Mouse (Mus musculus): ENCODE results near the gene Psg16. TPM values are rescaled to one million over a fixed set of nuclear protein-coding genes. Genes with fewer than 3 reads are reported as not detected.
"Not testable (repeated sequence)": the region's sequence is repeated elsewhere in the genome, so short reads cannot be mapped to it uniquely, and the experiment has no call there.

Psg16 gene
- polyA plus RNA-seq, 1 experiment from 2014 or later = 0.28 TPM

DNA sequence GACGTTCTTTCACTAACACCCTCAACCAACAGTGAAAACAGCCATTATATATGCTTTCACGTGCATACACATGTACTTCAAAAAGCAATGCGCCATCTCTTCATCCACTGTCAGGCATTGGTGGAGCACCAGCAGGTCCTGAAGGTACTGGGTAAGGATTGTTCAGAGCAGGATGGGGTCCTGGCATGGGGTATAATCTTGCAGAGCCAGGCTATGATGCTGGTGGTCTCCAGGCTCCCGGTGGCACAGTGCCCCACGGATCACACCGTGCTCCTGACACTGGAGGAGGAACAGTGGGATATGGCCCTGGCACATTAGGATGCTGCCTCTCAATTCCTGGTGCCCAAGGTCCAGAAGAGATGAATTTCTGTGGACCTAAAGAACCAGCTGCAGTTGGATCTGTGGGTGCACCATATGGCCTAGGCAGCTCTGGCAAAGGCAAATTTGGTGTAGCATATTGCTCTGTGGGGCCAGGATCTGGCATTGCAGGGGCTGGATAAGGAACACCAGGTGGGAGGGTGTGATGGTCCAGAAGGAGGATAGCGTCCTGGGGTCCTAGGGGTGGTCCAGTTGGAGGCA, 4.3 kb downstream of the Psg16 start:
- Histone ChIP-seq H3K27me3 (ENCODE audit: control insufficient read depth, insufficient read depth, low read depth, low read length) (no peaks in the 10 kb centered on the region), H3K27ac (ENCODE audit: low read length) (no peak overlapping the region), H3K36me3 (ENCODE audit: control insufficient read depth, insufficient read depth, low read length) (no peaks in the 10 kb centered on the region), H3K9me3 (ENCODE audit: control insufficient read depth, low read length) (no peaks in the 10 kb centered on the region), H3K4me2 (ENCODE audit: low read depth, low read length) (no peak overlapping the region), H3K9ac (ENCODE audit: low read length) (no peak overlapping the region), H3K4me3 (ENCODE audit: low read length) (no peak overlapping the region), H3K4me1 (replicated peaks; ENCODE audit: control insufficient read depth, insufficient read depth, low read length) (no peaks in the 10 kb centered on the region)
- no peak for ATAC-seq (ENCODE audit: low read depth)
- whole genome bisulfite sequencing = 76% methylated on average over 7 of the region's 7 CpGs

DNA sequence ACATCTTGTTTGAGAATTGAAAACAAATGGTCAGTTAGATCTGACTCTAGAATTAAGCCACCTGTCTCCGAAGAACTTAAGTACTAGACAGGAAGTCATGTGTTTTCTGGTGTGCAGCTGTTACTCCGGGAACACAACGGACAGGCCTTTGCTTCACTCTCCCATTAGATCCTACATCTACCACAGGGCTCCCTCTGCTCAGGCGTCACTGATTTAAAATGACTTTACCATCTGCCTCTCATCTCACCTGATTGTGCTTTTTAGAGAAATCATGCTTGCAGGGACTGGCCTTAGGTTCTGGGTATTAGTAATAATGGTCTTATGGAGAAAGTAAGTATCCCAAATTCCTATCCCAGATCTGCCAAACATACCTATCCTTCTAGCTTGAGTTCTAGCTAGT, 8.9 kb downstream of the Psg16 start:
- H3K4me3 ChIP-seq (ENCODE audit: low read length) = no peak overlapping the region
- H3K4me2 ChIP-seq (ENCODE audit: low read depth, low read length) = no peak overlapping the region
- 75% methylated on average over 4 of the region's 4 CpGs for WGBS
- no peaks in the 10 kb centered on the region for H3K27me3 ChIP-seq (ENCODE audit: control insufficient read depth, insufficient read depth, low read depth, low read length)
- H3K9ac ChIP-seq (ENCODE audit: low read length) = no peak overlapping the region
- no peaks in the 10 kb centered on the region for H3K4me1 ChIP-seq (replicated peaks; ENCODE audit: control insufficient read depth, insufficient read depth, low read length)
- no peak overlapping the region for H3K27ac ChIP-seq (ENCODE audit: low read length)
- no peak for ATAC-seq (ENCODE audit: low read depth)
- no peaks in the 10 kb centered on the region for H3K36me3 ChIP-seq (ENCODE audit: control insufficient read depth, insufficient read depth, low read length)
- no peaks in the 10 kb centered on the region for H3K9me3 ChIP-seq (ENCODE audit: control insufficient read depth, low read length)

DNA sequence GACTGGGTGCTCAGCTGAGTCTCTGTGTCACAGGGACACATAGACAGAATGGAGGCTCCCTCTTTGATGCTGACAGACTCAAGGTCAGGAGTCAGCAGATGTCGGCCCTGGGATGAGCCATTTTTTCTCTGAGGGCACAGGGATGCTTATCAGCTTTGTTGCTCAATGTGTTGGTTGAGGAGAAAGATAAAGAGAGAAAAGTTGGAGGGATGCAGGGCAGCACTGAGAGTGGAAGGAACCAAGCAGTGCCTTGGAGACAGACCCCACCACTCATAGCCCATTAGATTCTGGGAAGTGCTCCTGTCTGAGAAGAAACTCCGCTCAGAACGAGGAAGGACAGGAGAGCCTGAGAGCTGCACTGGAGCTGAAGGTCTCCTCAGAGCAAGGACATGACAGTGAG, 13.9 kb downstream of the Psg16 start:
- Histone ChIP-seq H3K9me3 (ENCODE audit: control insufficient read depth, low read length) (no peaks in the 10 kb centered on the region), H3K36me3 (ENCODE audit: control insufficient read depth, insufficient read depth, low read length) (no peaks in the 10 kb centered on the region), H3K4me1 (replicated peaks; ENCODE audit: control insufficient read depth, insufficient read depth, low read length) (no peaks in the 10 kb centered on the region), H3K9ac (ENCODE audit: low read length) (no peak overlapping the region), H3K27ac (ENCODE audit: low read length) (no peak overlapping the region), H3K27me3 (ENCODE audit: control insufficient read depth, insufficient read depth, low read depth, low read length) (no peaks in the 10 kb centered on the region), H3K4me2 (ENCODE audit: low read depth, low read length) (no peak overlapping the region), H3K4me3 (ENCODE audit: low read length) (no peak overlapping the region)
- no peak for ATAC-seq (ENCODE audit: low read depth)
- 63% methylated on average over 3 of the region's 3 CpGs for WGBS

DNA sequence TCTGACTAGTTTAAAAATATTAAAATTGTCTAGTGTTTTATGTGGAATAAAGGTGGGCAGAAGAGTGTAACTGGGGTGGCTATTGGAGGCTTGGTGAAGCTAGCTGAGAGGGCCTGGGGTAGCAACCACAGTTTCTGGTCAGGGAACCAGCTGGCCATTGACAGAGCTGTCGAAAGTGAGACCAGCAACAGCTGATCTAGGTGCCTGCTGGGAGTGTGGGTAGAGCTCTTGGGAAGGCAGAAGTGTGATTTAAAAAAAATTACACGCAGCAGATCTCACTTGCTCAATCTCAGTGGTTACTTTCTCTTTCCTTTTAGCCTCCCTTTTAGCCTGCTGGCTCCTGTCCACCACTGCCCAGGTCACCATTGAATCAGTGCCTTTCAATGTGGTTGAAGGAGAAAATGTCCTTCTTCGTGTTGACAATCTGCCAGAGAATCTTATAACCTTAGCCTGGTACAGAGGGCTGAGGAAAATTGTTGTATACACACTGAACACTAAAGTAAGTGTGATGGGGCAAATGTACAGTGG, 16.3 kb downstream of the Psg16 start:
- WGBS = 51% methylated on average over 3 of the region's 3 CpGs
- Histone ChIP-seq H3K9ac (ENCODE audit: low read length) (no peak overlapping the region), H3K4me2 (ENCODE audit: low read depth, low read length) (no peak overlapping the region), H3K4me1 (replicated peaks; ENCODE audit: control insufficient read depth, insufficient read depth, low read length) (no peaks in the 10 kb centered on the region), H3K36me3 (ENCODE audit: control insufficient read depth, insufficient read depth, low read length) (no peaks in the 10 kb centered on the region), H3K27ac (ENCODE audit: low read length) (no peak overlapping the region), H3K4me3 (ENCODE audit: low read length) (no peak overlapping the region), H3K9me3 (ENCODE audit: control insufficient read depth, low read length) (no peaks in the 10 kb centered on the region), H3K27me3 (ENCODE audit: control insufficient read depth, insufficient read depth, low read depth, low read length) (no peaks in the 10 kb centered on the region)
- no peak for ATAC-seq (ENCODE audit: low read depth)

DNA sequence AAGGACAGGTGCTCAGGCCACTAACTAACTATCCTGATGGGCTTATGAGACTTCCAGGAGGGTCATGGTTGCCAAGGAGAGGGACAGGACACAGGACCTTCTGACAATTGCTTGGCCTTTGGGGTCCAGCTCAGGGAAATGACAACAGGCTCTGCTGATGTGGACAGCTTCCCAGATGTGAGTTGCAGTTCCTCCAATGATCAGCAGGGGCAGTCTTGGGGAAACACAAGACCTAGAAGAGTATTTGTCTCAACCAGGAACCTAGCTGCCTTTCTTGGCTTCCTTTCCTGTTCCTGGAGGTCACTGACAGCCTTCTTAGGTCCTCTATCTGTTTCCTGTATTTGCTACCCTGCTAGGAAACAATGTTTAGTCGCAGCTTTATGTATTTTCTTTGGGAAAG, 17.4 kb downstream of the Psg16 start:
- ATAC-seq (ENCODE audit: low read depth) = no peak
- 10% methylated on average over 1 of the region's 1 CpGs for WGBS

DNA sequence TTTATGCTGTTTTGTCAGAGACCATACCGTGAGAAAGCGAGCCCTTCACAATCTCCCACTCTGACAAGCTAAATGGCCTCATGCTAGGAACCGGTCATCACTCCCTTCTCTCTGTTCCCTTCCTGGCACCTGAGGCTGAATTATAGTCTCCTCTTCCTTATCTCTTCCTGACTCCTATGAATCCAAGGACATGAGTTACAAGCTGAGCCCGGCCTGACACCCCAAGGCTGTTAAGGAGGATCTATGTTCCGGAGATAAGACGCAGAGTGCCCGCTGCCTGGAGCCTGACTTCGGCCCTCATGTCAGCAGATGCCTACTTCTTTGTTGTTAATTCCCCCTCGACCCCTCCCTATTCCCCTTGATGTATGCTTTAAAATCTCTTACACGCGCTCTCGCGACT, 27.8 kb downstream of the Psg16 start:
- not testable (repeated sequence) for H3K4me3 ChIP-seq (ENCODE audit: low read length); H3K4me2 ChIP-seq (ENCODE audit: low read depth, low read length); H3K4me1 ChIP-seq (replicated peaks; ENCODE audit: control insufficient read depth, insufficient read depth, low read length); ATAC-seq (ENCODE audit: low read depth); H3K36me3 ChIP-seq (ENCODE audit: control insufficient read depth, insufficient read depth, low read length); H3K27me3 ChIP-seq (ENCODE audit: control insufficient read depth, insufficient read depth, low read depth, low read length); H3K27ac ChIP-seq (ENCODE audit: low read length); H3K9me3 ChIP-seq (ENCODE audit: control insufficient read depth, low read length); H3K9ac ChIP-seq (ENCODE audit: low read length)
- 84% methylated on average over 13 of the region's 13 CpGs for WGBS

More for the DNA sequence above, 17.4 kb downstream of the Psg16 start:
- Histone ChIP-seq H3K4me3 (ENCODE audit: low read length) (no peak overlapping the region), H3K27me3 (ENCODE audit: control insufficient read depth, insufficient read depth, low read depth, low read length) (no peaks in the 10 kb centered on the region), H3K4me1 (replicated peaks; ENCODE audit: control insufficient read depth, insufficient read depth, low read length) (no peaks in the 10 kb centered on the region), H3K9ac (ENCODE audit: low read length) (no peak overlapping the region), H3K27ac (ENCODE audit: low read length) (no peak overlapping the region), H3K9me3 (ENCODE audit: control insufficient read depth, low read length) (no peaks in the 10 kb centered on the region), H3K4me2 (ENCODE audit: low read depth, low read length) (no peak overlapping the region), H3K36me3 (ENCODE audit: control insufficient read depth, insufficient read depth, low read length) (no peaks in the 10 kb centered on the region)

DNA sequence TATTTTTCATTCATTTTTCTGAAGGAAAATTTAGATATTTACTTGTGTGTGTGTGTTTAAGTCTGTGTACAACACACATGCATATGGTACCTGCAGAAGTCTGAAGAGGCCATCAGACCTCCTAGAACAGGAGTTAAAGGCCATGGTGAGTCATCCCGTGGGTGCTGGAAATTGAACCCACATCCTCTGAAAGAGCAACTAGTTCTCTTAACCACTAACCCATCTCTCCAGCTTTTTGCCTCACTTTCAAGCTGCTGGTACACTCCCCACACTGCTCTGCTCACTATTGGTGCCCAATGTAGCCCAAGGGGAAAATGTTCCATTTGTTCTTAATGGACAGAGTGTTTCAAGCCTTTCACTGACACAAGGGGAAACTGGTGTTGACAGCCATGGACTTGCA, 61.5 kb downstream of the Psg16 start:
- no peak for ATAC-seq (ENCODE audit: low read depth)
- no peaks in the 10 kb centered on the region for H3K9me3 ChIP-seq (ENCODE audit: control insufficient read depth, low read length)
- no peak overlapping the region for H3K9ac ChIP-seq (ENCODE audit: low read length)
- H3K27me3 ChIP-seq (ENCODE audit: control insufficient read depth, insufficient read depth, low read depth, low read length) = no peaks in the 10 kb centered on the region
- no peaks in the 10 kb centered on the region for H3K36me3 ChIP-seq (ENCODE audit: control insufficient read depth, insufficient read depth, low read length)
- H3K4me2 ChIP-seq (ENCODE audit: low read depth, low read length) = no peak overlapping the region
- WGBS = 63% methylated on average over 1 of the region's 1 CpGs
- no peaks in the 10 kb centered on the region for H3K4me1 ChIP-seq (replicated peaks; ENCODE audit: control insufficient read depth, insufficient read depth, low read length)
- no peak overlapping the region for H3K4me3 ChIP-seq (ENCODE audit: low read length)
- no peak overlapping the region for H3K27ac ChIP-seq (ENCODE audit: low read length)

DNA sequence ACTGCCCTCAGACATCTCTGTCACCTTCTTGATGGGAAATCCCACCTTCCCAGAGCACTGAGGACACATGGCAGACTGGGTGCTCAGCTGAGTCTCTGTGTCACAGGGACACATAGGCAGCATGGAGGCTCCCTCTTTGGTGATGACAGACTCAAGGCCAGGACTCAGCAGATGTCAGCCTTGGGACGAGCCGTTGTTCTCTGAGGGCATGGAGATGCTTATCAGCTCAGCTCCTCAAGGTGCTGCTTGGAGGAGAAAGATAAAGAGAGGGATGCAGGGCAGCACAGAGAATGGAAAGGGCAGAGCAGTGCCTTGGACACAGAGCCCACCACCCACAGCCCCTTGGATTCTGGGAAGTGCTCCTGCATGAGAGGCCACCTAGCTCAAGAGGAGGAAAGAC, 76.1 kb downstream of the Psg16 start, which contains the start of gene Ceacam3:
Ceacam3 (plus strand) TSS at position 352 of the 400 bp plus-strand sequence.
- Histone ChIP-seq H3K36me3 (ENCODE audit: control insufficient read depth, insufficient read depth, low read length) (no peaks in the 10 kb centered on the region), H3K4me2 (ENCODE audit: low read depth, low read length) (no peak within 1 kb of the TSS), H3K9ac (ENCODE audit: low read length) (no peak within 1 kb of the TSS), H3K27me3 (ENCODE audit: control insufficient read depth, insufficient read depth, low read depth, low read length) (no peaks in the 10 kb centered on the region), H3K9me3 (ENCODE audit: control insufficient read depth, low read length) (no peaks in the 10 kb centered on the region), H3K27ac (ENCODE audit: low read length) (no peak within 1 kb of the TSS), H3K4me1 (replicated peaks; ENCODE audit: control insufficient read depth, insufficient read depth, low read length) (no peaks in the 10 kb centered on the region), H3K4me3 (ENCODE audit: low read length) (no peak within 1 kb of the TSS)
- 83% methylated on average over 2 of the region's 2 CpGs for WGBS
- ATAC-seq (ENCODE audit: low read depth) = no peak

DNA sequence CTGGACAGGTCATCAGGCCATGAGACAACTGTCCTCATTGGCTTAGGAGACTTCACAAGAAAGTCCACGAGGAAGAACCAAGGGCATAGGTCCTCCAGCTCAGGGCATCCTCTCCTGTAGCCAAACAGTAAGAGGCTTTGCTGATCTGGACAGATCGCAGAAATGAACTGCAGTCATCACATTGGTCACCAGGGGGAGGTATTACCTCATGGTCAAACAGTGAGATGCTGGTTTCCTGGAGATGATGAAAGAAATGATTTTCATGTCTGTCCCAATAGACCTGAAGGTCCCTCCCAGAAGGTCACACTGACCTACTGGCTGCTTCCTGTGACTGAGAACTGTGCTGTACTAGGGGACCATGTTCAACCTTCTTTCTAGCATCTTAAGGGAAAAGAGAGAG, 81.8 kb downstream of the Psg16 start:
- 33% methylated on average over 2 of the region's 2 CpGs for WGBS

More for the DNA sequence above, 81.8 kb downstream of the Psg16 start:
- H3K4me1 ChIP-seq (replicated peaks; ENCODE audit: control insufficient read depth, insufficient read depth, low read length) = no peaks in the 10 kb centered on the region
- H3K27ac ChIP-seq (ENCODE audit: low read length) = no peak overlapping the region
- H3K27me3 ChIP-seq (ENCODE audit: control insufficient read depth, insufficient read depth, low read depth, low read length) = no peaks in the 10 kb centered on the region
- no peaks in the 10 kb centered on the region for H3K9me3 ChIP-seq (ENCODE audit: control insufficient read depth, low read length)
- no peaks in the 10 kb centered on the region for H3K36me3 ChIP-seq (ENCODE audit: control insufficient read depth, insufficient read depth, low read length)
- no peak overlapping the region for H3K4me3 ChIP-seq (ENCODE audit: low read length)
- H3K9ac ChIP-seq (ENCODE audit: low read length) = no peak overlapping the region
- no peak overlapping the region for H3K4me2 ChIP-seq (ENCODE audit: low read depth, low read length)
- ATAC-seq (ENCODE audit: low read depth) = no peak
